Mouse (Mus musculus) lung, postnatal 25 days (tissue): ENCODE results near the gene Nat8f2.
"Not testable (repeated sequence)": the region's sequence is repeated elsewhere in the genome, so short reads cannot be mapped to it uniquely, and the experiment has no call there.

Experiments used
- DNase-seq: peaks from one replicate; pipeline ENCODE4 v3.0.0; 2022; ENCODE audit warnings: low spot score

Gene Nat8f2

GRCm38 (mm10) chr6:85863840-85864239, 5.1 kb downstream of the Nat8f2 start:
- no peak for DNase-seq

DNA sequence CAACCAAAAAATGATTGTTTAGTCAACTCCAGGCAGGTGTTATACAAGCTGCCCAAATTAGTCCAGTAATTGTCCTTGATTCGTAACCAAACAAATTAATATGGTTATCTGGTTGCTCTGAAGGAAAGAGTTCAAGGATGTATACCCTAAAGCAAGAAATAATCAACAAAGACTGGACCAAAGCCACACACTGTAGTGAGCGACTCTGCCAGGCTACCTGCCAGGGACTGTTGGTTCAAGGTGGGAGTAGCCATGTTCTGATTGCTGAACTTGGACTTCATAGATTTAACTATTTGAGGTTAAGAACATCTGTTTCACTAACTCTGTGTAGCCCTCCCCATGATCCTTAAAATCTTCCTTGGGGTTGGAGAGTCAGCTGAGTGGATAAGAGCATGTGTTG, 5.8 kb downstream of the Nat8f2 start:
- DNase-seq = no peak

DNA sequence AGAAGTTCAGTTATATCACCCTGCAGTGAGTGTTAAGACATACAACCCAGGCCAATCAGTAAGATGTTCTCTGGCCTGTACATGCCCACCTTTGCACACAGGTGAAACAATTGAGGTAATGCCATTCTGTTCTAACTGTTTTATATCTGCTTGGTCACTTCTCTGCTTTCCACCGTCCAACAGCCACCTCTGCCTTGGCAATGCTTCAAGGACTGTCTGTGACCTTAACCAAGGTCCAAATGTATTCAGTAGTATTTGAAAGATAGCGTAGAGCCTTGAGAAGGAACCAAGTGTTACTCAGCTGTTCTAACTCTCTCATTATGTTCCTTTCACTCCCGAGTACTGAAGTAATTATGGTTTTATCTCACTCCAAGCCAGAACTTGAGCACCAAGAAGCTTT, 6.4 kb downstream of the Nat8f2 start:
- no peak for DNase-seq

DNA sequence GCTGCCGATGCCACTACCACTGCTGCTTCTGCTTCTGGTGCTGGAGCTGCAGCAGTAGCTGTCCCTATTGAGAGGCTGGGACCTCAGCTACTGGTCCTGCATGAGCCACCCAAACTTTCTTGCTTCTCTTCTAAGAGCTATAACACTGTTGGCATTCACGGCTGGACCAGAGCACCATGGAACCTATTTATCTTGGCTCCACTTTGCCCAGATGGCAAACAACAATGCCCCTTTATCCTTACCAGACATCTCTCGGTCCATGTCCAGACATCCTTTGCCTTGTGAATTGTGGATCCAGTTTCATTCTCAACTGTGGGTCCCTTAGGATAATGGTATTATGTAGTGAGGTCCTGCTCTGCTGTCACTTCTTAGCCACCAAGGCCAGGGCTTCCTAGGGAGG, 7.7 kb downstream of the Nat8f2 start:
- DNase-seq = no peak

- DNase-seq = peak; percentile 29
These were observed 12.7 kb downstream of the Nat8f2 start for GRCm38 (mm10) chr6:85856194-85856678.

DNA sequence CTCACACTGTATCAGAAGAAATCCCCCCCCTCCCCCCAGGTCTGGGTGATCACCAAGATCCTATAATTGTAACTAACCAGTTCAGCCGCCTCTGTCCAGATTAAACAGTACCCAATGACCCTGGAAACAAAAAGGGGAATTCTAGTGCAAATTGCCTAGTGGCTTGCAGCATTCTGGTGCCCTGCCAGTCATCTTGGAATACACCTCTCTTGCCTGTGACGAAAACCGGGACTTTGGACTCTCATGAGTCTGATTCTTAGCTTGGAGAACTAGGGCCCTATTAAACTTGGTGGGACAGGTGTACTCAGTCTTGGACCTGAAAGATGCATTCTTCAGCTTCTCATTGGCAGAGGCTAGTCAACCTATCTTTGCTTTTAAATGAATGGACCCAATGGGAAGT, 15.5 kb downstream of the Nat8f2 start:
- no peak for DNase-seq

- DNase-seq = no peak
These were observed 17.7 kb downstream of the Nat8f2 start for GRCm38 (mm10) chr6:85851062-85851773.

DNA sequence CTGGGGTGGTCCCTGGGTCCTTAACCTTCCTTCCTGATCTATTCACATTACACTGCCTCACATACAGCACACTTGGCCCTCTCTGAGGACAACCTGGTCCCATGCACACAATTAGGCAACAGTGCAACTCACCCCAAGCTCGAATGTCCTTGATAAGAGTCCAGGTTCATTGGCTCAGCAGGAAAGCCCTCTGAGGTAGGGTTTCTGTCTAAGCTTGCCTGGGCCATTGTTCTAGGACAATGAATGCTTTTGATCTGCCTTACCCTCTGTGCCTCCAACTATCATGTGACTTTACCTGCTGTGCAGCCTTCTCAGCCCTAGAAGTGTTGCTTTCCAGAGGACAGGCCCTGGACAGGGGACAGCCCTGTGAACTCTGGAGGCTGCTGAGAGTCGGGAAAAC, 19.7 kb downstream of the Nat8f2 start:
- no peak for DNase-seq

DNA sequence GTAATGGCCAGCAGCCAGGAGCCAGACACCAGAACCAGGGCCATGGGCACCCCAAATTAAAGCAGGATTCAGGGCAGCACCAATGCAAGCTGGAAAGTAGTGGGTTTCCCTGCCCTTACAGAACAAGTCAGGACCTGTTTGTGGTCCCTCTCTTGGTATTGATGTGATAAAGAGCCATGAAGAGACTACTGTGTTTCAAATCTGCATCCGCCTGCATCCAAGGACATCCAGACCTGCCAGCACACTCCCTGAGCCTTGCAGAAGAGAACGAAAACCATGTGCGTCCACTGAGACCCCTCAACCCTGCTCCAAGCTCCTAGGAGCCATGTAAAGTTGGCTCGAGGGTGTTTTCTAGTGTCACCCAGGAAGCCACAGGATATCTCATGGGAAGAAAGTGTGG, 20.8 kb downstream of the Nat8f2 start:
- DNase-seq = no peak

DNA sequence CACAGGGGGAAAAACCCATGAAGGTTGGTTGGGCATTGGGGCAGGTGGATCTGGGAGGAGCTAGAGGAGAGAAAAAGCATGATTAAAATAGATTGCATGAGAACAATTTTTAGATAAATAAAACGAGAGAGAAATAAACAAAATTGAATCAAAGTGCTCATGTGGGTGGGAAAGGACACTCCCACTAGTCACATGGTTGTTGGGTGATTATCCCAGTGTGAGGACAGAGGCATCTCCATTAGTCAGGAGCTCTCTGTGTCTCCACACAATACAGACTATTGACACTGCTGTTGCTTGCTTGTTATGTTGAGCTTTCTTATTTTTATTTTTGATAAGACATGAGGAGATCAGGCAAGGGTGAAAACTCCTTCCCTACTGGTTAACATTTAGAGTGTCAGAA, 22.0 kb downstream of the Nat8f2 start:
- no peak for DNase-seq

DNA sequence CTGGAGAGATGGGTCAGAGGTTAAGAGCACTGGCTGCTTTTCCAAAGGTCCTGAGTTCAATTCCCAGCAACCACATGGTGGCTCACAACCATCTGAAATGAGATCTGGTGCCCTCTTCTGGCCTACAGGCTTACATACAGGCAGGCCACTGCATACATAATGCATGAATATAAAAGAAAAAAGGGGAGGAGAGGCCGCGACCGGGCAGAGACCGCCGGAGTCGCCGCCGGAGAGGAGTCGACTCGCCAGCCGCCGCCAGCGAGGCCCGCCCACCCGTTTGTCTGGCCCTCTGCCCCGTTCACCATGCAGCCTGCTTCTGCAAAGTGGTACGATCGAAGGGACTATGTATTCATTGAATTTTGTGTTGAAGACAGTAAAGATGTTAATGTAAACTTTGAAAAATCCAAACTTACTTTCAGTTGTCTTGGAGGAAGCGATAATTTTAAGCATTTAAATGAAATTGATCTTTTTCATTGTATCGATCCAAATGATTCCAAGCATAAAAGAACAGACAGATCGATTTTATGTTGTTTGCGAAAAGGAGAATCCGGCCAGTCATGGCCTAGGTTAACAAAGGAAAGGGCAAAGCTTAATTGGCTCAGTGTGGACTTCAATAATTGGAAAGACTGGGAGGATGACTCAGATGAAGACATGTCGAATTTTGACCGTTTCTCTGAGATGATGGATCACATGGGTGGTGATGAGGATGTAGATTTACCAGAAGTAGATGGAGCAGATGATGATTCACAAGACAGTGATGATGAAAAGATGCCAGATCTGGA, 25.1 kb downstream of the Nat8f2 start:
- DNase-seq = not testable (repeated sequence)

DNA sequence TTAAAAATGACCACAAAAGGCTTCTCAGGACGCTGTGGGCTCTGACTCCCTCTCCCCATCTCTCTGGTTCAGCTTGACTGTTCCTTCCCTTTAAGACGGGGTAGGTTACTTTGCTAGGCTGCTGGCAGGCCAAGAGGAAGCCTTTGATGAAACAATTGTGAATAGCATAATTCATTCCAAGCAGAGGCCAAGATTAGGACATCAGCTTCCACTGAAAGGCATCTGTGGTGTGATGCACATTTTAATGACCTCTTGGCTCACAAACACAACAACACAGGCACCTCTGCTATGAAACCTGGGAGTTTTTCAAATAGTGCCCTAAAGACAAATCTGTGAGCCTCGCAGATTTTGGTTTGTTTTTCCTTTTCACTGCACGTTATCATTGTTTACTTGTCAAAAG, 29.0 kb downstream of the Nat8f2 start:
- no peak for DNase-seq

GRCm38 (mm10) chr6:85838674-85839073, 30.3 kb downstream of the Nat8f2 start:
- no peak for DNase-seq

GRCm38 (mm10) chr6:85837307-85837706, 31.7 kb downstream of the Nat8f2 start:
- DNase-seq = peak; percentile 36

DNA sequence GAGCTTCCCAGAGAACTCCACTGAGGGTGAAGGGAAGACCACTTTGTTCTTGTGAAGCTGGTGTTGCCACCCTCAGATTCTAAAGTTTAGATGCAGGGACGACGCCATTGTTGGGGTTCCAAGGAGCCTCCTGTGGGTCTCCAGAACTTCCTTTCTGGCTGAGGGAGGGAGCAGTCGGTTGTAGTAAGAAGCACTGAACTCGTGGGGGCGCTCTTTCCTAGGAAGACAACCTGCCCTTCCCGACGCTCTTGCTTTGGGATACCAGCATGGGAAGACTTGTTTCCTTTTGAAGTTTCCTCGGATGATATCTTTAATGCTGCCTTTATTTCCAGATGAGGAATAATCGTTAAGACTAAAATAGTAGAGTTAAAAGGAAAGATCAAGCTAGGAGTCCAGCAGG, 32.1 kb downstream of the Nat8f2 start:
- peak; percentile 66 for DNase-seq

GRCm38 (mm10) chr6:85836098-85836497, 32.9 kb downstream of the Nat8f2 start:
- DNase-seq = not testable (repeated sequence)

DNA sequence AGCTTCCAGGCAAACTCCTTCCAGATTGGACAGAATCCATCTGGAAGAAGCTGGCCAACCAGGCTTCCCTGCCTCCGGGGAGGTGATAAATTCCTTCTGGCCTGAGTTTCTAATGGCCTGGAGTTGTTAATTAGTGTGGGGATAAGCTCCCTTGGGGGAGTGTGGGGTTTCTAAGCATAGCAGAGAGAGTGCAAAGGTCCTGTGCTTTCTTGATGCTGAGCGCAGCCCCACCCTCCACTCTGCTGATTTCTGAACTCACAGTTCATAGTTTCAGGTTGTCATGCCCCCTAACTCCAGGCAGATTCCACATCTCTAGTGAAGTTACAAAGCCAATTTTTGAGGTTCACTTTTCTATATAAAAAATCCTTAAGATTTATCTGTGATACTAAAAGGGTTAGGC, 33.9 kb downstream of the Nat8f2 start:
- DNase-seq = not testable (repeated sequence)

GRCm38 (mm10) chr6:85834504-85835100, 34.4 kb downstream of the Nat8f2 start:
- peak; percentile 24 for DNase-seq

DNA sequence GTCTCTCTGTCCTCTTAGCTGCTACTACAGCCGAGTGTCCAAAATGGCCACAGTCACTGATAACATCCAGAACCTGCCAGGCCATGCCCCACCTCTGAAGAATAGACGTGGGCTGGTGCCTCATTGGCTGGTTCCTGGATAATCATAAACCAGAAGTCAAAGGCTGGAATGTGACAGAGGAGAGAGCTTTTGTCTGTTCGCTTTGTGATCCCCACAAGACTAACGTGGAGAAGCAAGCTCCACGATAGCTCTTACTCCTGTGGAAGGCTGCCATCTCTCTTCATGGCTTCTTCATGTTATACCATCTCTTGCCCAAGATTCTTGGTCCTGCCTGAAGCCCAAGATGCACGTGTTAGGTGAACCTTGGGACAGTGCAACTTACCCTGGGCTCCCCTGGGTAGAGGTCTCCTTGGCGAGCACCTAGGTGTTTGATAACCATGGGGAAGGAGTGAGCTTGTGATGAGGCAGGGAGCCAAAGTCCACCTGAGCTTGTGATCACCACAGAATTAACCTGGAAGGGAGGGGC, 37.1 kb downstream of the Nat8f2 start, which contains the start of gene Nat8:
Gene Nat8 (minus strand): TSS at position 287 of the 526 bp plus-strand sequence.
- DNase-seq = no peak

GRCm38 (mm10) chr6:85829462-85829861, 39.5 kb downstream of the Nat8f2 start:
- no peak for DNase-seq

GRCm38 (mm10) chr6:85825886-85826285, 43.1 kb downstream of the Nat8f2 start:
- DNase-seq = no peak

- DNase-seq = no peak
These were observed 45.4 kb downstream of the Nat8f2 start for GRCm38 (mm10) chr6:85823382-85824090.
